Mouse (Mus musculus) duodenum, adult 2 months (tissue): ENCODE measurements around the gene Fance. TPM values are rescaled to one million over a fixed set of nuclear protein-coding genes. Genes with fewer than 3 reads are reported as not detected.

ENCODE experiments used
- polyA plus RNA-seq: library from polyadenylated mRNA; depleted of rRNA; stranded (reverse); fragments of >200 nt; gene quantifications from 2 replicates; pipeline ENCODE4 v1.2.3, GENCODE M21; 2012; ENCODE audit warnings: low replicate concordance; rRNA removed

Gene Fance
- polyA plus RNA-seq, result 14.8 and 18.3 TPM in 2 replicates

DNA sequence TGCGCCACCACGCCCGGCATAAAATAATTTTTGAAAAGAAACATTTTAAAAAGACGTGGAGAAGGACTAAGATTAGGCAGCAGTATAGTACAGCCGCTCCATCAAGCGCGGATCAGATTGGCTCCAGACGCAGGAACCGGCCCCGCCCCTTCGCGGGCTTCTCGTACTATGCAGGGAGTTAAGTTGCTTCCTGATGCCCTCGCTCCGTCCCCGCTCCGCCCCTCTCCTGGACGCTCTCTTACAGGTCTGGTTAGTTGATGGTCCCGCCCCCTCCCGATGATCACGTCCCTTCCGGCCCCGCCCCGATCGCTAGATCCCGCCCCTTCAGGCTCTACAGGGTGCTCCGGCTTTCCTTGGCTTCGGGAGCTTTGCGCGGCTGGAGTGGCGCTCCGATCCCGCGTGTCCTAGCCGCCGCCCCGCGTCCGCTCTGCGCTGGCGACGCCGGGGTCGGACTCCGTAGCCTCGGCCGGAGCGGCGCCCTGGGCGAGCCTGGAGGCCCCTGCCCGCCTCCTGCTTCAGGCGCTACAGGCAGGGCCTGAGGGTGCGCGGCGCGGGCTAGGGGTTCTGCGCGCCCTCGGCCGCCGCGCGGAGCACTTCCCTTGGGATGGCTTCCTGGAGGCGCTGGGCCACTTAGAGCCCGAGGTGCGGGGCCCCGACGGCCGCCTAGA is at the start of gene Fance:
TSS of gene Fance (plus strand) at position 308 of the 668 bp plus-strand sequence.

DNA sequence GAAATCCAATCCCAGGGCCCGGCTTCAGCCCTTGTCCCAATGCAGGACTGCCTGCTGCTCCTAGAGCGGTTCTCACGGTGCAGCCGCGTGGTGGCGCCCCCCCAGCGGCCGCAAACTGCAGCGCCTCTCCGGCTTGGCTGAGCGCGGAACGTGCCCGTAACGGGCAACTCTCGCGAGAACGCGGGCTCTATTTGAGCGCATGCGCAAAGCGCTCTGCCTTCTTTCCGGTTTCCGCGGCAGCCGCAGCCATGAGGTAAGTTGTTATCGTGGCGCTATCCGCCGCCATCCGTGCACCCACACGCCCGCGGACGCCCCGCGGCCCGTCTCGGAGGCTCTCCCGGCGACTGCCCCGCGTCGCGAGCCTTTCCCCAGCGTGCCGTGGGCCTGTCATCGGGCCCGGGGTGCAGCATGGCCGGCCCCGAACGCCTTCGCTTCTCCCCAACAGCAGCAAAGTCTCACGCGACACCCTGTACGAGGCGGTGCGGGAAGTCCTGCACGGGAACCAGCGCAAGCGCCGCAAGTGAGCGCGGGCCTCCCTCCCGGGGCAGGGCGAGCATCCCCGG is 15.1 kb downstream of the Fance start, which contains the start of gene Rpl10a:
TSS of gene Rpl10a (plus strand) at position 106 of the 563 bp plus-strand sequence.

DNA sequence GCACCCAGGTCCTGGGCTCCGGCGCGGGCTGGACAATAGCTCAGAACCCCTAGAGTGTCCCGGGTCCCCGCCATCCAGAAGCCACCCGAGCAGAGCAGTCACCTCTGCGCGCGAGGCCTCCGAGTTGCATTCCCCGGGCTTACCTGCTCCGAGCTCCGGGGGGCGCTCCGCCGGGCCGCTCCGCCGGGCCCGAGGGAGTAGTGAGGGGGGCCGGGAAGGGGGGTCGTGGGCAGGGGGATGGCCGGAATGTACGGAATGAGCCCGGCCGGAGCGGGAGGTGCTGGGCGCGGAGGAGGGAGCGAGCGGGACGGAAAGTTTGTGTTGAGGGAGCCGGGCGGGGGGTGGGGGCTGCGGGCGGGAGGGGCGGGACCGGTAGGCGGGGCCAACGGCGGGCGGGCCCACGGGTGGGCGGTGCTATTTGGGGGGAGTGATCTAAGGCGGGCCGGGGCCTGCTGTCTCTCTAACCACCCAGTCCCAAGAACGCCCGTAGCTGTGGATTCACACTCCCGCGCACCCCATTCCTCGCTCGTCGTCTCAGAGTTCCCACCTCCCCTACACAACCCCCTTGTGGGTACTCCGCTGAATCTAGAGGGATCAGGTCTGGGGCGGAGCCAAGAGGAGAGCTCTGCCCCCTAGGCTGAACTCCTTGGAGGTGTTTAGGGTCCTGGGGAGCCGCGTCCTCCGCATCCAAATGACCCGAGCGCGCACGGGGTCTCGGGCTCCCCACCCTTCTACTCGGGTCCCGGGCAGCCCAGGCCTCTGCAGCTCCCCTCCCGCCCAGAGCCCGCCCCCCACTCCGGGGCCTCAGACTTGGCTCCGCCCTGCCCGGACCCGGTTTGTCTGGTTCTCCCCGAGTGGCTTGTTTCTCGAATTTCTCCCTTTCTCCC is 37.4 kb downstream of the Fance start, which contains the start of gene Tead3:
TSS of gene Tead3 (minus strand) at position 352 of the 887 bp plus-strand sequence.

DNA sequence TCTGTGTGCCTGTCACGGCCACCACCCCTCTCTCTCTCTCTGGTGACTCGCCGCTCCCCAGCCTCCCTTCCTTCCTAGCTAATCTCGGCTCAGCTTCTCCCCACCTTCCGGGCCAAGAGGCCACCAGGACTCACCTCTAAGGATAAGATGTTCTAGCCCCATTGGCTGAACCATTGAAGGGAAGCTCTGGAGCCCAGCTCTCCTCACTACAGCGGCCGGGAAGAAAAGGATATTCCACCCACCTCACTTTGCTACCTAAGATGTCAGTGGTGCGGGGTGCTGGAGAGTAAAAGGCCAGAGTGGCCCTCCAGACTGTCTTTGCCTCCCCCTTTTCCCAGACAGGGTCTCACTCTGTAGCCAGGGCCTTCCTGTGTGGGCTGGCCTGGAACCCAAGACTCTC is 51.8 kb downstream of the Fance start, which contains the start of gene Tulp1:
TSS of gene Tulp1 (minus strand) at position 101 of the 400 bp plus-strand sequence.

Other genes starting within 250 kb of the Fance start
- gene Tcp11, start 232.9 kb upstream of the Fance start, polyA plus RNA-seq, result 0.44 and 0.70 TPM in 2 replicates
- gene Scube3, start 171.4 kb upstream of the Fance start, polyA plus RNA-seq, result 0.33 and 0.59 TPM in 2 replicates
- gene Zfp523, start 136.4 kb upstream of the Fance start, polyA plus RNA-seq, result 33.5 and 45.7 TPM in 2 replicates
- gene Def6, start 105.7 kb upstream of the Fance start, polyA plus RNA-seq, result 5.6 and 8.4 TPM in 2 replicates
- gene Ppard, start 80.8 kb upstream of the Fance start, polyA plus RNA-seq, result 215 and 239 TPM in 2 replicates
- 2,176 and 2,371 TPM in 2 replicates for gene Rpl10a, start 15.0 kb downstream of the Fance start, polyA plus RNA-seq
- gene Tead3, start 37.3 kb downstream of the Fance start, polyA plus RNA-seq, result 32.1 and 38.6 TPM in 2 replicates
- 0.93 and 1.6 TPM in 2 replicates for gene Tulp1, start 51.7 kb downstream of the Fance start, polyA plus RNA-seq
- 3.4 and 8.9 TPM in 2 replicates for gene Fkbp5, start 204.0 kb downstream of the Fance start, polyA plus RNA-seq
- gene Armc12, start 217.3 kb downstream of the Fance start, polyA plus RNA-seq, result not detected in 2 replicates
- gene Clpsl2, start 235.9 kb downstream of the Fance start, polyA plus RNA-seq, result not detected in 2 replicates
- 1,018 and 10,312 TPM in 2 replicates for gene Clps, start 247.2 kb downstream of the Fance start, polyA plus RNA-seq